Mouse (Mus musculus) C2C12 (cell line): Measurements from ENCODE around the gene Tspan5. TPM values are rescaled to one million over a fixed set of nuclear protein-coding genes. Genes with fewer than 3 reads are reported as not detected.

ENCODE experiments used
- H3K27me3 ChIP-seq: one replicate; pipeline ENCODE4 v1.6.1; 2011; ENCODE audit not compliant: control insufficient read depth, insufficient read depth, insufficient read length
- H3K36me3 ChIP-seq: one replicate; pipeline ENCODE4 v1.6.1; 2011; ENCODE audit not compliant: control insufficient read depth, insufficient read depth
- H3K4me3 ChIP-seq: one replicate; pipeline ENCODE4 v1.5.1; 2011; ENCODE audit warnings: mild to moderate bottlenecking, control low read depth; ENCODE audit not compliant: poor library complexity, insufficient read depth, severe bottlenecking
- H3K79me2 ChIP-seq: one replicate; pipeline ENCODE4 v1.6.1; 2011; ENCODE audit not compliant: control insufficient read depth, insufficient read depth
- H3K79me3 ChIP-seq: one replicate; pipeline ENCODE4 v1.6.1; 2011; ENCODE audit warnings: low read depth, control low read depth
- H3ac ChIP-seq: one replicate; pipeline ENCODE3; 2011; ENCODE audit warnings: low read depth; ENCODE audit not compliant: control insufficient read depth, insufficient read length
- CEBPB ChIP-seq: IDR thresholded peaks from one replicate; pipeline ENCODE4 v1.6.1; 2011; ENCODE audit warnings: low read depth, mild to moderate bottlenecking, control low read depth, moderate library complexity
- CTCF ChIP-seq: IDR thresholded peaks from one replicate; pipeline ENCODE4 v1.5.1; 2011; ENCODE audit not compliant: control insufficient read depth, insufficient read depth, insufficient read length
- FOSL1 ChIP-seq: IDR thresholded peaks from one replicate; pipeline ENCODE4 v1.8.0; 2011; ENCODE audit warnings: mild to moderate bottlenecking, low read length; ENCODE audit not compliant: poor library complexity, insufficient read depth, severe bottlenecking
- MAX ChIP-seq: IDR thresholded peaks from one replicate; pipeline ENCODE4 v1.6.1; 2011; ENCODE audit warnings: mild to moderate bottlenecking, control low read depth
- MYOD1 ChIP-seq: IDR thresholded peaks from one replicate; pipeline ENCODE4 v1.6.1; 2011; ENCODE audit warnings: low read depth; ENCODE audit not compliant: control insufficient read depth, insufficient read length
- MYOG ChIP-seq: IDR thresholded peaks from one replicate; pipeline ENCODE4 v1.6.1; 2011; ENCODE audit not compliant: control insufficient read depth, insufficient read length; ENCODE audit errors: extremely low read depth
- USF1 ChIP-seq: IDR thresholded peaks from one replicate; pipeline ENCODE4 v1.6.1; 2011; ENCODE audit warnings: low read depth, mild to moderate bottlenecking, control low read depth, moderate library complexity
- polyA plus RNA-seq: library from polyadenylated mRNA; unstranded; fragments of >200 nt; fragmentation: generic; extraction: Trizol; gene quantifications from one replicate; pipeline ENCODE4 v1.2.1, GENCODE M21; 2012; ENCODE audit warnings: missing spikeins

Gene Tspan5
- polyA plus RNA-seq, 1 experiment, result 35.7 TPM

GRCm38 (mm10) chr3:138751328-138751727 lies 9.3 kb downstream of the Tspan5 start:
- H3K79me2 ChIP-seq, result peaks cover 90% of the 10 kb centered on the region
- no peaks in the 10 kb centered on the region for H3K36me3 ChIP-seq
- no peak overlapping the region for H3K4me3 ChIP-seq
- no peaks in the 10 kb centered on the region for H3K27me3 ChIP-seq
- H3ac ChIP-seq, result no peak overlapping the region
- peaks cover 48% of the 10 kb centered on the region for H3K79me3 ChIP-seq
- TF ChIP-seq MYOG (no peak), USF1 (no peak), MAX (no peak), CEBPB (no peak), CTCF (no peak), FOSL1 (no peak), MYOD1 (no peak)

- Histone ChIP-seq H3K79me3 (peaks cover 50% of the 10 kb centered on the region), H3K79me2 (peaks cover 90% of the 10 kb centered on the region), H3ac (no peak overlapping the region), H3K4me3 (no peak overlapping the region), H3K36me3 (no peaks in the 10 kb centered on the region), H3K27me3 (no peaks in the 10 kb centered on the region)
- TF ChIP-seq FOSL1, result no peak
- no peak for TF ChIP-seq CEBPB
- TF ChIP-seq CTCF, result no peak
- no peak for TF ChIP-seq MAX
- no peak for TF ChIP-seq MYOG
- TF ChIP-seq USF1, result no peak
- no peak for TF ChIP-seq MYOD1
Measured at GRCm38 (mm10) chr3:138752056-138752455, 10.1 kb downstream of the Tspan5 start.

- Histone ChIP-seq H3K79me2 (peaks cover 90% of the 10 kb centered on the region), H3ac (no peak overlapping the region), H3K27me3 (no peaks in the 10 kb centered on the region), H3K4me3 (no peak overlapping the region), H3K79me3 (peaks cover 52% of the 10 kb centered on the region), H3K36me3 (no peaks in the 10 kb centered on the region)
- TF ChIP-seq MYOG (no peak), MYOD1 (no peak), CEBPB (no peak), FOSL1 (no peak), USF1 (no peak), MAX (no peak), CTCF (no peak)
Measured at GRCm38 (mm10) chr3:138752769-138753168, 10.8 kb downstream of the Tspan5 start.

GRCm38 (mm10) chr3:138753182-138753885 lies 11.3 kb downstream of the Tspan5 start:
- no peak overlapping the region for H3K4me3 ChIP-seq
- H3K27me3 ChIP-seq, result no peaks in the 10 kb centered on the region
- H3K79me2 ChIP-seq, result peaks cover 90% of the 10 kb centered on the region
- no peaks in the 10 kb centered on the region for H3K36me3 ChIP-seq
- no peak overlapping the region for H3ac ChIP-seq
- H3K79me3 ChIP-seq, result peaks cover 52% of the 10 kb centered on the region
- no peak for TF ChIP-seq CEBPB

GRCm38 (mm10) chr3:138754328-138754727 lies 12.3 kb downstream of the Tspan5 start:
- no peaks in the 10 kb centered on the region for H3K27me3 ChIP-seq
- no peaks in the 10 kb centered on the region for H3K36me3 ChIP-seq
- H3K79me2 ChIP-seq, result peaks cover 90% of the 10 kb centered on the region
- no peak overlapping the region for H3K4me3 ChIP-seq
- TF ChIP-seq MYOD1, result no peak
- TF ChIP-seq MYOG, result no peak
- no peak for TF ChIP-seq CEBPB
- no peak for TF ChIP-seq MAX
- TF ChIP-seq CTCF, result no peak
- TF ChIP-seq USF1, result no peak
- no peak for TF ChIP-seq FOSL1
- no peak overlapping the region for H3ac ChIP-seq
- peaks cover 49% of the 10 kb centered on the region for H3K79me3 ChIP-seq

- H3K79me2 ChIP-seq, result peaks cover 95% of the 10 kb centered on the region
- no peaks in the 10 kb centered on the region for H3K36me3 ChIP-seq
- TF ChIP-seq CEBPB, result no peak
- no peak for TF ChIP-seq USF1
- no peak for TF ChIP-seq MYOG
- TF ChIP-seq MAX, result no peak
- TF ChIP-seq CTCF, result no peak
- TF ChIP-seq FOSL1, result no peak
- no peak for TF ChIP-seq MYOD1
- no peaks in the 10 kb centered on the region for H3K27me3 ChIP-seq
- H3K79me3 ChIP-seq, result peaks cover 53% of the 10 kb centered on the region
- H3ac ChIP-seq, result no peak overlapping the region
- H3K4me3 ChIP-seq, result no peak overlapping the region
Measured at GRCm38 (mm10) chr3:138757283-138757682, 15.3 kb downstream of the Tspan5 start.
